Mouse (Mus musculus) heart, adult 2 months (tissue): ENCODE measurements at regions not wholly inside any gene's neighbourhood (a gene's known extent, or its start where the extent isn't known, plus 50 kb on each side); places are given as distances from the start of the nearest gene placed in this dataset.

ENCODE experiments used
- CTCF ChIP-seq: fragments of 200-600 bp; IDR thresholded peaks from 2 replicates; pipeline ENCODE4 v1.8.1; 2022; ENCODE audit warnings: antibody characterized with exemption, mild to moderate bottlenecking, moderate library complexity
- EP300 ChIP-seq: fragments of 200-500 bp; IDR thresholded peaks from 2 replicates; pipeline ENCODE4 v1.6.1; 2011; ENCODE audit warnings: low read depth, low read length, control low read depth; ENCODE audit not compliant: insufficient read depth

DNA sequence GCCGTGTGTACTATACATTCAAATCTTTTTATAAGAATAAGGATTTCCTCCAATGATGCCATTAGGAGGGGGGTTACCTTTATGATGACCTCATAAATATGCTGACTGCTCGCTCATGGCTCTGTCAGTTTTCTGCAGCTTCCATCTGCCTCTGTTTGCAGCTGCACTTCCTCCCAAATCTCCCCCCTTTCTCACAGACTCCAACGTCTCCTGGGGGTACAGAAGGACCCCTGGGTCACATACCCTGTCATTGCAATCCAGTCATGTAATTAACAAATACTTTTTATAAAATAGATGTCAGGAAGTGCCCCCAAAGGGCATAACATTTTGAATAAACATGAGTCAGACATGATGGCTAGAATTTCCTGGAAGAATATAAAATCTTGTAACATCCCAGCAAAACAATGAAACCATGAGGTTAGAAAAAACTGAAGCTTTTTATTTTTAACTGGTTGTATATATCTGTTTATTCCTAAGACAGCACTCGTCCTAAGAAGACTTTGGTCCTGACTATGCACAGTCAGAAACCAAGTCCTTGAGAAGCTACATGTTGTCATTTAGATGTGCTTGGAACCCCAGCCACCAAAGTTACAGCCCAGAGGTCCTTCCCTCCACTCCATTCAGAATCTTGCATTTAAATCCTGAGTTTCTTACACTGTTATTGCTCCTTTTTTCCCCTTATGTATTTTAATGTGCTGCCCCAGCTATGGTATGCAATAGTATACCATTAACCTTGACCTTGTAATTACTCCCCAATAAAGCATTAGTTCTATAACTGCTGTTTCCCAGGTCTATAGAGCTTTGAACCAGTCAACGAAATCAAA is 386.0 kb upstream of the Pik3r1 start:
- TF ChIP-seq CTCF: no peak
- TF ChIP-seq EP300: no peak
